Mouse (Mus musculus) MEL (cell line): ENCODE measurements around the gene Cd247.

Source experiments
- CTCF ChIP-seq, 3 experiments: IDR thresholded peaks in 2 of 3; conservative IDR thresholded peaks in 1 of 3; 2 replicates each; pipeline ENCODE4 v1.5.1; 2011 to 2012; ENCODE audit warnings: low read length in 3 of 3, low read depth in 2 of 3, mild to moderate bottlenecking in 2 of 3, improper control_type of control experiment in 1 of 3, inconsistent platforms in 1 of 3, mixed read lengths in 1 of 3, moderate library complexity in 1 of 3; ENCODE audit not compliant: control insufficient read depth in 1 of 3, insufficient read depth in 1 of 3, poor library complexity in 1 of 3, severe bottlenecking in 1 of 3
- MAFK ChIP-seq: IDR thresholded peaks from 2 replicates; pipeline ENCODE4 v1.6.1; 2011; ENCODE audit warnings: low read depth, mild to moderate bottlenecking, low read length, improper control_type of control experiment, borderline replicate concordance

- TF ChIP-seq CTCF (IDR thresholded peaks at IDR 0.05 in 2 of 3, conservative IDR thresholded peaks at IDR 0.05 in 1 of 3; ENCODE audit: control insufficient read depth in 1 of 3, insufficient read depth in 1 of 3, low read depth in 2 of 3, low read length in 3 of 3, poor library complexity in 1 of 3, severe bottlenecking in 1 of 3), result no peak
- TF ChIP-seq MAFK, result no peak
Measured at GRCm38 (mm10) chr1:165789066-165789660, 682 bp downstream of the Cd247 start.
